Mouse (Mus musculus) c-Kit-positive CD71-positive TER-119-negative erythroid progenitor cells, embryonic 14.5 days (primary cell): ENCODE data around the gene Epn2.

ENCODE experiments used
- DNase-seq: peaks from one replicate; pipeline ENCODE4 v3.0.0-alpha.2; 2013; ENCODE audit warnings: low read depth

Epn2 gene

DNA sequence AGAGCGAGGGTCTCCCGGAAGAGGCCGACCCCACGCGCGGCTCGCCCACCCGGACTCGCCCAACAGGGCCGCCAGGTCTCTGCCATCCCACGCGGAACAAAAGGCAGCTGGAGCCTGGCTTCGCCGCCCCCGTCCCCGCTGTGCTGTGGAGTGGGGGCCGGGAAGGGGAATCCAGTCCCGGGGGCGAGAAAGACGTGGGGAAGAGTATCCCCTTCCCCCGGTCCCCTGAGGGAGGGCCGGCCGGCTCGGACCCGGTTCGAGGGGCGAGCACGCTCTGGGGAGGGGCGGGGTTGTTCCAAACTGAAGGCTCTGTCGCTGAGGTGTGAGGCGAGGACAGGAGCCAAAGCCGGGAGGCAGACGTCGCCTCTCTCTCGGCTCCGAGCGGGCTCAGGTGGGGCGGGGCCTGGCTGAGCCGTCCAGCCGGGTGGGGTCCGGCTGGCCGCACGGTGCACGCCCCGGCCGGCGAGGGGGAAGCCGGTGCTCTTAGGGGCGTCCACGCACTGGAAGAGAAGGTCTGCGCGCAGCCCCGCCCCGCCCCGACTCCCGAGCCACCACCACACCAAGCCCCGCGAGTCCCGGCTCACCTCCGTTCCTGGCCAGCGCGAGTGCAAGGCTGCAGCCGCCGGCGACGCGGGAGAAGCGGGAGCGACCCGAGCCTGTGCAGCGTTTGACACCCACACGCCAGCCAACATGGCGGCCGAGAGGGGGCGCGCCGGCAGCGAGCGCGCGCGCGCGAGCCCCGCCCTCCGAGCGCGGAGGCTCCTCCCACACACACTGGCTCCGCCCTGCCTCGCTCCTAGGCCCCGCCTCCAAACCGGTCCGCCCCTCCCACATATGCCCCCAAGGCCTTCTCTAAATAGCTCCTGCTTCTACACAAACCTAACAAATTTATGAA lies at the start of gene Epn2:
Epn2 (minus strand) TSS at position 705 of the 895 bp plus-strand sequence.
- DNase-seq: peak; percentile 21

DNA sequence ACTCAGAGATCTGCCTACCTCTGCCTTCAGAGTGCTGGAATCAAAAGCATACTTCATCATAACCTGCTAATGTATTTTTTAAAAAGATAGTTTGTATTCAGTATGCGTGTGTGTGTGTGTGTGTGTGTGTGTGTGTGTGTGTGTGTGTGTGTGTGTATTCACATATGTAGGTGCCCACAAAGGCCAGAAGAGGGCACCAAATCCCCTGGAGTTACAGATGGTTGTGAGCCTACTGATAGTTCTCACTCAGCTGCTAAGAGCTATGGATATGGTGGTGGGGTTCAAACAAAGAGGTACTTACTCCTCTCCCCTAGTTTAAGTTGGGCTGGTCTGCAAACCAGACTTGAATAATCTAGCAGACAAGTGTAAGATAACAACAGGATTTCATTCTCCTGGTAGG lies 47.0 kb upstream of the Epn2 start:
- DNase-seq: peak; percentile 7

DNA sequence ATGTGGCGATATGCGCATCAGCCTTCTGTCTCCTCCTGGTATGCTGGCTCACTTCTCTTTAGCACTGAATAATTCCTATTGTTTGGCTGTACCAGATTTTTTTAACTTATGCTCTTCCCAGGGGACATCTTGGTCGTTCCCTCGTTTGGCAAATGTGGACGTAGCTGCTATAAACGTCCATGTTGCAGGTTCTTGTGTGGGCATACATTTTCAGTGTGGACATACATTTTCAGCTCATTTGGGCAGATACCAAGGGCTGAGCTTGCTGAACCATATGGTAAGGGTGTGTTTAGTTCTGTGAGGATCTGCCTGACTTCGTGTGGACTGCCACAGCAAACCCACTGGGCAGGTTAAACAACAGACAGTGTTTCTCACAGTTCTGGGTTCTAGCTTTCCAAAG lies 45.6 kb upstream of the Epn2 start:
- no peak for DNase-seq

DNA sequence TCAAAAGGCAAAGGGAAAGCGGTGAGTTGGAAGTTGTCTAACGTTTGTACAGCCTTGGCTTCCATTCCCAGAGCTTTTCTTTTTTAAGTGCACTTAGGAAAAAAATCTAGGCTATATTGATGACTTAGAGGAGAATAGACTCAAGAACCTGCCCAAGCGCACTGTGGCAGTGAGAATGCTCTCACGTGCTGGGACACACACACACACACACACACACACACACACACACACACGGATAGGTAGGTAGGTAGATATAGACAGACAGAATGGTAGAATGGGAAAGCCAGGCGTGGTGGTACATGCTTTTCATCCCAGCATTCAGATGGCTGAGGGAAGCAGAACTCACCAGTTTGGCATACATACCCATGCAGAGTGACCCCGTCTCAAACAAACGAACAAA lies 41.3 kb upstream of the Epn2 start:
- DNase-seq: no peak

DNA sequence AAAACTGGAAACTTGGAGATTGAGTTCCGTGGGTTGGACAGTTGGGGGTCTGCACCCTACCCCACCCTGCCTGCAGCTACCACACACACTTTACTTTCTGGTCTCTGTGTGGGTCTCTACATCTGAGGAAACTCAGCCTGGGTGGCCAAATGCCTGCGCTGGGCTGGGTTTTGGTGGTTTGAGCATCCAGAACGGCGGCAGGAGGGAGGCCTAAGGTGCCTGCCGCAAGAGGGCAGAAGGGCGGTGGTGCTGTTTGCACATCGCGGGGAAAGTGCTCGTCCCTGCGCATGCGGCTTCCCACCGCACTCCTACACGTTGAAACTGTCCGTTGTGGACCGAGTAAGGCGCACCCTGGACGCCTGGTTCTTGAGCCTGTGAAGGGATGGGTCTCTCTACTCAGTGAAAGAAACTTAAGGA lies 40.8 kb upstream of the Epn2 start:
- peak; percentile 44 for DNase-seq

DNA sequence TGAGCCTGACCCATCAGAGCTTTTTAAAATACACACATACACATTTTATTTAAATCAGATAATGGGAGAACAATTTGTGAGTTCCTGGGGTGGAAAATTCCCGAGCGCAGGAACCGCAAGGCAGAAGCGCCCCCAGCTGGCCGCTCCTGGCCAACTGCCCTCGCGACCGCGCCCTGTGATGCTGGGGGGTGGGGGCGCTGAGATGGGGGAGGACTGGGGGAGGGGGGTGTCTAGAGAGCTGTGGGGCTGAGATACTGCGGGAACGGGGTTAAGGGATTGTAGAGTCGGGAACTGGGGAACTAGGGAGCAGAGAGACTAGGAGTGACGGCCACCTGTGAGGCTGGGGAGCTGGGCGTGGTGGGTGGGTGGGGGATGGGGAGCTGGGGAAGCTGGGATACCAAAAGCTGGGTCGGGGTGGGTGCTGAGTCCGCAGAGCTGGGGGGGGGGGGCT lies 40.3 kb upstream of the Epn2 start:
- DNase-seq: no peak

DNA sequence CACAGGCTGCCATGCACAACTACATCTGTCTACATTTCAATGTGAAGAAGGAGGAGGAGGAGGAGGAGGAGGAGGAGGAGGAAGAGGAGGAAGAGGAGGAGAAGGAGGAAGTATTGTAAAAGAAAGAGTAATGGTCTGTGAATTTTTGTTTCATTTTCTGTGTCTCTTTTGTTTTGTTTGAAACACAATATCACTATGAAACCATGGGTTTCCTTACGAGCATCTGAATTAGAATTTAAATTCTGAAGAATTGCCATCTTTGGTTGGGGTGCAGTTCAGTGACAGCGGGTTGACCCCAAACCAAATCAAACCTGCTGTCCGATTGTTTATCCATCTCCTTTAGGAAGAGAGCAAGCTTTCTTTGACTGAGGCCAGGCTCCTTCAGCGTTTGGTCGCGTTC lies 39.9 kb upstream of the Epn2 start:
- no peak for DNase-seq

DNA sequence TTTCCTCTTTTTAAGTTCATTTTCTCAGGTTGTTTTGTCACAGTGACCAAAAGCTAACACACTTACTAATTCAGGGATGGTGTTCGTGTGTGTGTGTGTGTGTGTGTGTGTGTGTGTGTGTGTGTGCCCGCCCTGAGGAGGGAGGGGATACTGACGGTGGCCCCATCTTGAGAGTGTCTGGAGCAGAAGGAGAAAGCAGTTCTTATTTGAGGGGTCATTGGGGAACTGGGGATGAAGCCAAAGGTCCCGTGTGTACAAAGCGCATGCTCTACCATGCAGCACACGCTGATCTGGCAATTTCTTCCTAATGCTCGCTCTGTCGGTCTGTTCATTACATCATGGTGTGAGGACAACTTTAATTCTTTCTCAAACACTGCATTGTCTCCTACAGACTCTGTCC lies 39.1 kb upstream of the Epn2 start:
- DNase-seq: no peak

DNA sequence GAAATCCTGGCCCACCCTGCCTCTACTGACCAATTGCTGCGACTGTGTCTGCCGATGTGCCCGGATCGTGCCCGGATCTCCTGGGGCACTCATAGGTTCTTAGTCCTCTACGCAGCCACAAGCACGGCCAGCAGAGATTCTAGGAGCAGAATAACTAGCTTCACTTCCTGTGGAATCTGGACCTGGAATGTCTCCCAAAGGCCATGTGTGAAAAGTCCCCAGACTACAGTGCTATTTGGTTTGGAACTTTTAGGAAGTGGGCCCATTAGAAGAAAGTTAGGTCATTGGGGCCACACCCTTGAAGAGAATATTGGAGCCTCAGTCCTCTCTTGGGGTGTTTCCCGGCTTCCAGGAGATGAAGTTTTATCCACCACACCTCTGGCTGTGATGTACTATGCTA lies 38.6 kb upstream of the Epn2 start:
- no peak for DNase-seq

DNA sequence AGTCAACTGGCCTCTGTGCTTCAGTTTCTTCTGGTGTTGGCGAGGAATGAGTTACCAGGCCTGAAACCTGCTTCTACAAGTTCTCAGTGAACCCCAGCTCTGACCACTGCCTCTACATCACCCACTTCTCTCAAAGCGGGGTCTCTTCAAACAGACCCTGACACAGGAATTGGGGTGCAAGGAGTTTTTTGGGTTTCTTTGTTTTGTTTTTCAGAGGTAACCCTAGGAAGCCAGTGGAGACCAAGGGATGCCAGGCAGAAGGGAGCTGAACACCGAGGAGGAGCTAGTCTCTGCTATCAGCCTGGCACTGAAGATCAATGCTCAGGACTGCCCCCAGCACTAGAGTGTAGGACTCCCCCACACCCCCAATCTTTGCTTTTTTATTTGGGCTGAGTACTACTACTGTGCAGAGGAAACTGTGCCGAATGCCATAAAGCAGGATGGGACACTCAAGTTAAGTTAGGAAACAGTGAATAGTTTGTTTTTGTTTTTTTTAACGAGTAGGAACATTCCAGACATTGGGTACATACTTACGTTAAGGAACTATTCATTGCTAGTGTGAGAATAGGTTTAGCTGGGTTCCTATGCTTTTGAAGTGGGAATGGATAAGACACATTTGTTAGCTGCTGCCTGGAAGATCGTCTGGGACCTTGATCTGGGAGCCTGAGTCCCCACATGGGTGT lies 37.9 kb upstream of the Epn2 start:
- DNase-seq: no peak

DNA sequence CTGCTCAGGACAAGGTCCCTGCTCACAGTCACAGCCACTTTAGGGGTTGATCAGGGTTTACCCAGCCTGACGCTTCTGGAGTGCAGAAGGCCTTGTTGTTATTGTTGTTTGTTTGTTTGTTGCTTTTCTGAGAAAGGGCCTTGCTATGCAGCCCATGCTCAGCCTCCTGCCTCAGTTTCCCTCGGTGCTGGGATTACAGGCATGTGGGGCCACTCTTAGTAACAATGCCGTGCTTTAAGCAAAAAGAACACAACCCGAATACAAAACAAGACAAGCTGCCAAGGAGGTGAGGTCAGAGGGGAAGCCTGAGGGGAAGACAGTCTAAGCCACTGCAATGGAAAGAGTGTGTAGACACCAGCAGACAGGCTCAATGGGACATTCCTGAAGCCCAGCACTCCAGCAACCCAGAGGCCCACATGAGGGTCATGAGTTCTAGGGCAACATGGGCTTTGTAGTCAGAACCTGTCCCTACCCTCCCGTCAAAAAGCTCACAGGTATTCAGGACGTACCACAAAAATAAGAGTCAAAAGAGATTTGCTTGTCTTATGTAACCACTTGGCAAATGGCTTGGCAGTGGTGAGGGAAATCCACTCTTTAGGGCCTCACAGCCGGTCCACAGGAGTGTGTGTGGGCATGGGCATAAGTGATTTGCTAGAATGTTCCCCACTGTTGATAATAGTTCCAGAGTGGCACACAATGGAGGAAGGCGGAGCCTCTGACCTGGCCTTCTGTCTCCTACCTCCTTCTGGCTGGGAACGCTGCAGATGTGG lies 37.2 kb upstream of the Epn2 start:
- no peak for DNase-seq

DNA sequence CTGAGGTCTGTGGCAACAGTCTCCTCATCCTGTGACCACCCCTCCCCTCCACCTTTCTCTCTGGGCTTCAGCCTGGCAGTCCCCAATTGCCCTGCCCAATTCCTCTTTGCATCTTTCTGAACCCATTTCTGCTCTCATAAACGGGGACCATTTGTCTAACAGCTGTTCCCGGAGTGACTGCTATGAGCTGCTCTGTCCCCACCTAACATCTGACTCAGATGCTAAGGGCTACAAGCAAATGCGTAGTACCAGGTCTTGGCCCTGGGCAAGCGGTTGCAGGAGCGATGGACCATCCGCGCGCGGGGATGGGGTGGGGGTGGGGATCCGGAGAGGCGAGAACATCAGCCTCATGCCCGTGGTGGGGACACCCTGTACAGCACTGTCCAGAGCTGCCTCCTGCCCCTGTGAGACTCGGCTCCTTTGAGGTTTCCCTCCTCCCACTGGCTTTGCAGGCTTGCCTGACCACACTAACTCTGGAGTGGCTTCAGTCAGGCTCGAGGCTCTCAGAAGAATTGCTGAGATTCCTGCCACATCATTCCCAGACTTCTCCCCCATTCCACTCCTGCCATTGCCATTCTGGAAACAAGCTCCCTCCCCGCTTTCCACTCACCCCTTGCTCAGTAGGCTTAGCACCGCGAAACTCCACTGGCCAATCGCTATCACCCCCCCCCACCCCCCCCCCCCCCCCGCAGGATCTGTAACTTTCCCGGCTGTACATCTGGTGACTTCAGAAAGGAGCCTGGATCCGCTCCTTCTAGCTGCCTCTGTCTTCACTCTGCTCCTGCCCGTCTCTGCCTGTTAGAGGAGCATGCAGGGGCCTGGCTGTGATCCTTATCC lies 36.4 kb upstream of the Epn2 start:
- no peak for DNase-seq

DNA sequence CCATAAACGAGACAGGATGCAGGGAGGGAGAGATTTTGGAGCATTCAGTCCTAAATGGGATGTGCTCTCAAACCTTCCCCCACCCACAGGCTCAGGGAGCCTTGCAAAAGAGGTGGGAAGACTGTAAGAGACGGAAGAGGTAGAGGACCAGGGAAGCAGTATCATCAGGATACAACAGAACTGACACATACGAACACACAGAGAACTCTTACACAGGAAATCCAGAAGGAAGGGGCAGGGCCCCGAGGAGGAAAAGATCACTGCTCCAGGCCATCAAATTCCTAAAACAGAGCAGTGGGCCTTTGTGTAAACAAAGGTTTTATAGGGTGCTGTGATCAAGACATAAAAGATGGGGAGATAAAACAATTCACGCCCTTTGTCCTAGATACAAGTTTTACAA lies 34.9 kb upstream of the Epn2 start:
- DNase-seq: no peak

DNA sequence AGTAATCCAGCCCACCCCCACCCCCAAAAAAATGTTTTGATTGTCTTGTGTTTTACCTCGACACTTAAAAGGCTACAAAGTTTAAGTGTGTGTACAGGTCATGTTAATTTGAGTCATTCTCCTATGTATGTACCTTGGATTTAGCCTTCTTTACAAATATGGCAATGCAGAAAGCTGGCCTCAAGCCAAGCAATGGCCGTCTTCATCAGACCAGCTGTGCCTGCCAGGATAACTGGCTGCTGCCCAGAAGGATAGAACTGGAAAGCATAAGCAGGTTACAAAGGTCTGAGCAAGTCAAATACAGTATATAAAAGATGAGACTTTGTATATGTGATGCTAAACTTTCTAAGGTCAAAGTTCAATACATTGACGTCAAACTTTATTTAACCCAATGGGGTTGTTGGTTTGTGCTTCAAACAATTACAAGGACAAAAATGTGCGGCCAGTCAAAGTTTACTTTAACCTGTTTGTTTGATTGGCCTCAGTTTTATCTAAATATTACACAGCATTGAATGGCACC lies 32.7 kb upstream of the Epn2 start:
- no peak for DNase-seq

DNA sequence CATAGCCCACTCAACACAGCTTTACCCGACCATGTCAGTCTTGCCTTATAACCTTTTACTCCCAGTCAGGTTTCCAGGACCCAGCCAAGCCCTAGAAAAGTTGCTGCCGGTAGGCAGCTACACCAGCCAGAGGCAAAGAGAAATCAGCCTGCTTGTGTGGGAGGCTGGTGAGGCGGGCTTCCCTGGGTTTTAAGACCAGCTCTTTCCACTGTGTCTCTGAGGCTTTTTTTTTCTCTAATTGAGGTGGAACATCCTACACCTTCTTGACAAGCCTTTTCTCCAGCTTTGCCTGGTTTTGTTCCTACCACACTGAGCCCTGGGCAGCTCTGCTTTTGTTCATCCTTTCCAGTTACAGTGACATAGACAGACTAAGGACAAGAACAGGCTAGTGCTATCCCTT lies 31.7 kb upstream of the Epn2 start:
- DNase-seq: no peak

DNA sequence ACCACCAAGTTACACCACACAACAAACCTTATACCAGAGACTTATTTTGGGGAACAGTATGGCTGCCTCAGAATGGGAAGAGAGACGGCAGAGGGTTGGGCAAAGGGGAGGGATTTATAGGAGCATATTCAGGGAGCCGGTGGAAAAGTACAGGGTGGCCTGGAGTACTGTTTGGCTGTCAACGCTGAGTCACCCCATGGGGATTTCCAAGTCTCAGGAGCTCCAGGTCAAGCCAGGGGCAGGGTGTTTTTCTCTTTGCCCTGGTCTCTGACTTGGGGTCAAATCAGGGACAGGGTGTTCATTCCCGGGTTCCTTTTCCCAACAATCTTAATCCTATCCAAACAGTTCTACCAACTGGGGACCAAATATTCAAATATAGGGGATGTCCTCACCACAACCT lies 28.6 kb upstream of the Epn2 start:
- no peak for DNase-seq

DNA sequence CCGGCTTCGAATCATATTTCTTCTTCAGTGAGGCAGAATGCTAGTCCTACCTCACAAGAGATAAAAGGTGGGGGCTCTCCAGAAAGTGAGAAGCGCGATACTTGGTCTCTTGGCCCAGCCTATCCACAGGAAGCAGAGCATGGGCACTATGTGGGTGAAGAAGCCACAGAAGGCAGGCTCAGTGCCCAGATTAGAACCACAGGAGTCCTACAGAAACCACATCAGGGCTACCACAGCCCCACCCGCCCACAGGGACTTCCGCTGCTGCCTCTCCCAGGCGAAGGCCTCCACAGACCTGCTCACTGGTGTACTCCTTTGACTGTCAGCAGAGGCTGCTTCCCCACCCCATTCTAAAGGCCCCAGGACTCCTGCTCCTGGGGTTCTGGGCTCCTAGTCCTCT lies 23.2 kb upstream of the Epn2 start:
- DNase-seq: no peak

DNA sequence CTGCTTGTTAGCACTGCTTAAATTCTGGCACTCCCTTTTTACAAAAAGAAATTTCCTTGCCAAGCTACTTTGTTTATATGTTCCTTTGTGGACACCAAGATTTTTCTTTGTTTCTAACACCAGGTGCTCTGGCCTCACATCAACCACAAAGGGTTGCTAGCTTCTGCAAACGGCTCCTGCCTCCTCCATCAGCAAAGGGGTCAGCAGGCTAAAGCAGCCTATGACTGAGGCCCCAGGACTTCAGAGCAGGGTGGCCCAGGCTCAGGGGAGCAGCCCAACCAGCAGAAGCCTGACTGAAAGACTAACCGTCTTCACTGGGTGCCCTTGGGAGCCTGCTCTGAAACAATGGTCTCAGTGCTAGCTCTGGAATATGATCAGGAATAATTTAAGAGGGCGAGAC lies 22.0 kb upstream of the Epn2 start:
- DNase-seq: no peak

DNA sequence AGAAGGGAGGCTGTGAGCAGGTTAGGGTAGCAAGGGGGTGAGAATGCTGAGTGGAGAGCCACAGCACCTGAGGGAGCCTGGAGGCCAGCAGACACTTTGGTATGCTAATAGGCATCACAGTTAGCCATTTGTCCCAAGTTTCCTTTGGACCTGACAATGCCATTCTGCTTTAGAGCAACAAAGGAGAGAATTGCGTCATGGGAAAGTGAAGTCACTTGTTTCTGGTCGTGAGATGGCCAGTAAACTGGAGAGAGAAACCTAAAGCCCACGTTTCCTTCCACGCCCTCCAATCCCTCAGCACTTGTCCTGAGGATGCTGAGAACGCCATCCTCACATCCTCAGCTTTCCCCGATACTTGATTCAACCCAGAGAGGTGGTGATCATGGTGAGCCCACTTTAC lies 18.9 kb upstream of the Epn2 start:
- DNase-seq: no peak

DNA sequence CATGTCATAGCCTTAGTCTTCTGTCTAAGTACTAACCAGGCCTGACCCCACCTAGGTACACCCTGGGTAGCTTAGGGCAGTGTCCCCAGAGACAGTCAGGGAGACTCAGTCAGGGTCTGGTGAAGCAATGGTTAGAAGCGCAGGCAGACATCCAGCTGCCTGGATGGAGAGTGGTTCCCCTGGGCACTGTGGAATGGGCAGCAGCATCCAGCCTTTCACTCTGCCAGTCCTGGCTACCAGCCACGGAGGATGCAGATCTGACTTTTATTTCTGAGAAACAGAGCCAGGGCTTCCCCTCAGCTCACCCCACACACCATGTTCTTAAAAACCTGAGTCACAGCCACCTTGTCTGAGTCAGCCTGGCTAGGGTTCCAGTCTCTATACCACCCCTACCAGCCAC lies 18.0 kb upstream of the Epn2 start:
- DNase-seq: no peak

DNA sequence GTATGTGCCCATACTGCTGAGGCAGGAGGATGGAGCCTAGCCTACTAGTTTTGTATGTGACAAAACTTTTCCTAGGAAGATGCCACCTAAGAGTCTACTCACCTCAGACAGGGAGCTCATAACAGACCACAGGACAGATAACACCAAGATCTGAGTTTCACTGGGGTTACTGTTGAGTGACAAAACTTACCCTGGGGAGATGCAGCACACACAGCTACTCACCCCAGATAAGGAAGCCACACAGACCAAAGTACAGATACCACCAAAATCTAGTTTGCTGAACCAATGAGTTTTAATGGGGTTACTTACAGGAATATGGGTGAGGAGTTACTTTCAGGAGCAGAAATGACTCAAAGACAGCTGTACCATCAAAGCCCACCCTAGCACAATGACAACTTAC lies 13.6 kb upstream of the Epn2 start:
- DNase-seq: no peak

DNA sequence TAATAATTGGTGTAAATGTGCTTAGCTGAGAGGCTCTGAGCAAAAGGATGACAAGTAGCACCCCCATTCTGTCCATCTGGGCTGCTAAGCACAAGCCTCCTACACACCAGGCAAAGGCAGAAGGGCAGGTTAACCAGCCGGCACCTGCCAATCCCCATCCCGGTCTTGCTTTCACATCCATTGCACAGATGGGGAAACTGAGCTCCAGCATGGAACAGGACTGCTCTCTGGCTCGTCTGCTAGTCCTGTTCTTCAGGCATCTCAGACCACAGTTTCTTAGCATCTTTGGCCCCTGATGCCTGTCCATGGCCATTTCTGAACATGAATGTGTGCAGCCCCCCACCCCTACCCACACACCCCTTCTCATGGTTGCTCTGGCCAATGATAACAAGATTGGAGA lies 12.6 kb upstream of the Epn2 start:
- no peak for DNase-seq
